Mouse (Mus musculus) CH12.LX (cell line): ENCODE results near the gene Apobr. TPM values are rescaled to one million over a fixed set of nuclear protein-coding genes. Genes with fewer than 3 reads are reported as not detected.

Experiments used
- DNase-seq: peaks from one replicate; pipeline ENCODE4 v3.0.0-alpha.2; 2013; ENCODE audit errors: extremely low read depth
- H3K27ac ChIP-seq: 2 replicates; pipeline ENCODE4 v1.5.1; 2012; ENCODE audit warnings: low read depth, mild to moderate bottlenecking, control low read depth, moderate library complexity; ENCODE audit not compliant: insufficient read depth
- H3K27me3 ChIP-seq: replicated peaks from 2 replicates; pipeline ENCODE3; 2012; ENCODE audit warnings: inconsistent platforms
- H3K36me3 ChIP-seq, 2 experiments: replicated peaks in 1 of 2; 2 replicates each; pipeline versions ENCODE3 to v1.6.1; 2012; ENCODE audit warnings: inconsistent platforms in 1 of 2, low read length in 1 of 2, mild to moderate bottlenecking in 1 of 2, mixed read lengths in 1 of 2, moderate library complexity in 1 of 2; ENCODE audit not compliant: control insufficient read depth in 1 of 2, insufficient read depth in 1 of 2
- H3K4me1 ChIP-seq, 2 experiments: 2 replicates each; pipeline ENCODE4 v1.6.1; 2012; ENCODE audit warnings: inconsistent platforms in 1 of 2, moderate library complexity in 1 of 2; ENCODE audit not compliant: insufficient read depth in 2 of 2, control insufficient read depth in 1 of 2
- H3K4me2 ChIP-seq: 2 replicates; pipeline ENCODE4 v1.6.1; 2012; ENCODE audit warnings: low read depth, mild to moderate bottlenecking, control low read depth; ENCODE audit not compliant: poor library complexity, insufficient read depth, severe bottlenecking
- H3K4me3 ChIP-seq, 3 experiments: fragments of 150-350 bp in 1 of 3; sonication (generic) in 1 of 3; replicated peaks in 1 of 3; 2 replicates each; pipeline versions ENCODE3 to v1.5.1; 2011 to 2012; ENCODE audit warnings: low read depth in 2 of 3, low read length in 2 of 3, mild to moderate bottlenecking in 2 of 3, moderate library complexity in 2 of 3, control low read depth in 1 of 3, improper control_type of control experiment in 1 of 3, inconsistent platforms in 1 of 3, mixed read lengths in 1 of 3; ENCODE audit not compliant: poor library complexity in 1 of 3
- H3K79me2 ChIP-seq: replicated peaks from 2 replicates; pipeline ENCODE4 v1.6.1; 2012; ENCODE audit warnings: mild to moderate bottlenecking, moderate library complexity; ENCODE audit not compliant: control insufficient read depth, poor library complexity, insufficient read depth, severe bottlenecking; ENCODE audit errors: extremely low read depth
- H3K9ac ChIP-seq: 2 replicates; pipeline ENCODE4 v1.6.1; 2012; ENCODE audit warnings: low read depth, mild to moderate bottlenecking, control low read depth, moderate library complexity; ENCODE audit not compliant: insufficient read depth
- H3K9me3 ChIP-seq: replicated peaks from 2 replicates; pipeline ENCODE3; 2012; ENCODE audit warnings: low read length, inconsistent platforms, mixed read lengths
- BHLHE40 ChIP-seq: IDR thresholded peaks from 2 replicates; pipeline ENCODE4 v1.6.1; 2011; ENCODE audit warnings: mild to moderate bottlenecking, low read depth, low read length, improper control_type of control experiment
- CTCF ChIP-seq, 2 experiments: IDR thresholded peaks in 1 of 2; conservative IDR thresholded peaks in 1 of 2; 2 replicates each; pipeline ENCODE4 v1.5.1; 2011 to 2012; ENCODE audit warnings: low read depth in 2 of 2, low read length in 2 of 2, improper control_type of control experiment in 1 of 2, inconsistent platforms in 1 of 2, mild to moderate bottlenecking in 1 of 2, moderate library complexity in 1 of 2
- E2F4 ChIP-seq: IDR thresholded peaks from 2 replicates; pipeline ENCODE4 v1.6.1; 2011; ENCODE audit warnings: low read depth, low read length, improper control_type of control experiment; ENCODE audit not compliant: insufficient replicate concordance
- ELF1 ChIP-seq: IDR thresholded peaks from 2 replicates; pipeline ENCODE4 v1.6.1; 2014; ENCODE audit warnings: low read depth, mild to moderate bottlenecking, inconsistent platforms, low read length, improper control_type of control experiment
- ETS1 ChIP-seq: conservative IDR thresholded peaks from 2 replicates; pipeline ENCODE4 v1.6.1; 2012; ENCODE audit warnings: low read depth, mild to moderate bottlenecking, inconsistent platforms, low read length, improper control_type of control experiment, moderate library complexity
- GABPA ChIP-seq: IDR thresholded peaks from 2 replicates; pipeline ENCODE4 v1.6.1; 2012; ENCODE audit warnings: low read depth, low read length, improper control_type of control experiment, inconsistent platforms; ENCODE audit not compliant: insufficient replicate concordance
- IRF4 ChIP-seq: IDR thresholded peaks from 2 replicates; pipeline ENCODE4 v1.6.1; 2014; ENCODE audit warnings: low read depth, mild to moderate bottlenecking, inconsistent platforms, low read length, improper control_type of control experiment
- JUND ChIP-seq: conservative IDR thresholded peaks from 2 replicates; pipeline ENCODE4 v1.6.1; 2011; ENCODE audit warnings: low read depth, low read length, improper control_type of control experiment
- KAT2A ChIP-seq: IDR thresholded peaks from 2 replicates; pipeline ENCODE4 v1.6.1; 2012; ENCODE audit warnings: low read length, improper control_type of control experiment, inconsistent platforms; ENCODE audit not compliant: insufficient replicate concordance
- MAFK ChIP-seq: IDR thresholded peaks from 2 replicates; pipeline ENCODE4 v1.6.1; 2011; ENCODE audit warnings: low read length, improper control_type of control experiment; ENCODE audit not compliant: insufficient replicate concordance
- MAZ ChIP-seq: IDR thresholded peaks from 2 replicates; pipeline ENCODE4 v1.6.1; 2012; ENCODE audit warnings: low read depth, mild to moderate bottlenecking, inconsistent platforms, low read length, improper control_type of control experiment, moderate library complexity
- NELFE ChIP-seq: IDR thresholded peaks from 2 replicates; pipeline ENCODE4 v1.6.1; 2011; ENCODE audit warnings: low read depth, low read length, improper control_type of control experiment
- NRF1 ChIP-seq: IDR thresholded peaks from 2 replicates; pipeline ENCODE4 v1.6.1; 2014; ENCODE audit warnings: low read depth, mild to moderate bottlenecking, inconsistent platforms, low read length, improper control_type of control experiment, moderate library complexity
- POLR2AphosphoS2 ChIP-seq: IDR thresholded peaks from 2 replicates; pipeline ENCODE4 v1.6.1; 2011; ENCODE audit warnings: low read depth, low read length, improper control_type of control experiment
- RAD21 ChIP-seq: IDR thresholded peaks from 2 replicates; pipeline ENCODE4 v1.6.1; 2011; ENCODE audit warnings: low read depth, mild to moderate bottlenecking, low read length, improper control_type of control experiment, moderate library complexity
- SMC3 ChIP-seq: IDR thresholded peaks from 2 replicates; pipeline ENCODE4 v1.6.1; 2011; ENCODE audit warnings: low read depth, low read length, improper control_type of control experiment
- TCF12 ChIP-seq: IDR thresholded peaks from 2 replicates; pipeline ENCODE4 v1.6.1; 2014; ENCODE audit warnings: low read depth, mild to moderate bottlenecking, inconsistent platforms, low read length, improper control_type of control experiment
- ZMIZ1 ChIP-seq: IDR thresholded peaks from 2 replicates; pipeline ENCODE4 v1.6.1; 2012; ENCODE audit warnings: low read depth, mild to moderate bottlenecking, inconsistent platforms, low read length, improper control_type of control experiment
- dilution Hi-C: fragments of 300-500 bp; cut with MboI; formaldehyde crosslinking; loops from 2 replicates; pipeline ENCODE4 v1.14.3; 2020; ENCODE audit warnings: low sequenced_read_pairs; ENCODE audit not compliant: extremely low pct_unique_long_range_greater_than_20kb, extremely low pct_ligation_motif_present
- in situ Hi-C: fragments of 300-500 bp; cut with MboI; formaldehyde crosslinking; loops from 3 replicates; pipeline ENCODE4 v1.14.3; 2019; ENCODE audit warnings: low sequenced_read_pairs, low pct_ligation_motif_present, low pct_unique_long_range_greater_than_20kb, mixed read lengths
- polyA plus RNA-seq: library from polyadenylated mRNA; unstranded; fragments of >175 nt; gene quantifications from 2 replicates; pipeline ENCODE4 v1.2.1, GENCODE M21; 2012; ENCODE audit warnings: low read depth; ENCODE audit not compliant: insufficient read length
- total RNA-seq, 2 experiments: library from RNA; depleted of rRNA; stranded (reverse); fragments of 300-350 nt in 1 of 2; fragments of >200 nt in 1 of 2; gene quantifications; 2 replicates each; pipeline ENCODE4 v1.2.3; 2012 to 2014

Gene Apobr
- total and polyA plus RNA-seq, 3 experiments: 1.5 to 9.7 (median 1.8) TPM

DNA sequence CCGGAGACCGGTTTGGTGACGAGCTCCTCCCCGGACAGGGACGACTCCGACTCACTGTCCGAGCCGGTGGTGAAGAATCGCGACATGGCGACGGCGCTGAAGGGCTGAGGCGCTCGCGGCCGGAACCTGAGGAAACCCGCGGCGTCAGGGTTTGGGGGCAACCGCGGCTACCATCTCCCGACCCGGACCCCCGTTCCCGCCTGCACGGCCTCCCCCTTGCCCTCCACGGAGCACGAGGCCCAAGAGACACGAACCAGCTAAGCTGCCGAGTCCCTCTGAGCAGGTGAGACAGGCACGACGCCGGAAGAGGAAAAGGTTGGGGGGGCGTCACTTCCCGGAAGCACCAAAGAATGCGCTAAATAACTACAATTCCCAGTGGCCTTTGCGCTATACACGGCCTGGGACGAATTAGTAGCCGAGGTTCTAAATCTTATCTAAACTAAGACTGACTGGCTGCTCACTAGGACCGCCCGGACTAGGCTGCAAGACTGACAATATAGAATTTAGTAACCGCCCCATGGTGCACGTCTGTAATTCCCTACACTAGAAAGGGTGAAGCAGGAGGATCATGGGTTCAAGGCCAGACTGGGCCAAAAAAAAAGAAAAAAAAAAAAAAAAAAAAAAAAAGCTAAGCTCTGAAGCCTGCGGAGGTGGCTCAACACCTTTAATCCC, 18.5 kb upstream of the Apobr start, which contains the start of gene Eif3c (continued):
- TF ChIP-seq KAT2A (peak; percentile 96), GABPA (peak; percentile 38; the same call in 1 of the 2 replicates), MAZ (0 out of 2 replicates have a peak, but pooled peaks have one; percentile 63), TCF12 (peak; percentile 80), ETS1 (no peak), SMC3 (no peak), ELF1 (peak; percentile 92), IRF4 (no peak)

DNA sequence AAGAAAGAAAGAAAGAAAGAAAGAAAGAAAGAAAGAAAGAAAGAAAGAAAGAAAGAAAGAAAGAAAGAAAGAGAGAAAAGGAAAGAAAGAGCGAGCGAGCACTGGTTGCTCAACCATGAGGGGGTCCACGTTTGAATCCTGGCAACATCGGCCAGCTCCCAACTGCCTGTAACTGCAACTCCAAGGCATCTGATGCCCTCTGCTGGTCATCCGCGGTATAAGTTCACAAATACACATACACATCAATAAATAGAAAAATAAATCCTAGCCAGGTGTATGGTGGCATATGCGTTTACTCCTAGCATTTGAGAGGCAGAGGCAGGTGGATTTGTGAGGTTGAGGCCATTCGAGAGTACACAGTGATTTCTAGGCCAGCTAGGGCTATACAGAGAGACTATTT, 7.8 kb upstream of the Apobr start:
- no peak overlapping the region for H3K4me3 ChIP-seq
- no peaks in the 10 kb centered on the region for H3K79me2 ChIP-seq
- in situ Hi-C loops: no loop called here
- no peak overlapping the region for H3K4me2 ChIP-seq
- peaks cover 0 to 3% of the 10 kb centered on the region in 2 experiments; a peak in 1 of 4 replicates for H3K4me1 ChIP-seq
- H3K36me3 ChIP-seq: peaks cover 46 to 91% of the 10 kb centered on the region in 2 experiments
- H3K27ac ChIP-seq: no peak overlapping the region
- peak; percentile 71 for DNase-seq
- dilution Hi-C loops: no loop called here
- TF ChIP-seq ZMIZ1: no peak
- no peak for TF ChIP-seq E2F4
- TF ChIP-seq POLR2AphosphoS2: no peak
- no peak for TF ChIP-seq MAFK
- peak; percentile 58 for TF ChIP-seq RAD21
- peak; percentile 54 for TF ChIP-seq SMC3
- TF ChIP-seq CTCF (conservative IDR thresholded peaks at IDR 0.05 in 1 of 2, IDR thresholded peaks at IDR 0.05 in 1 of 2; ENCODE audit: low read depth in 2 of 2, low read length in 2 of 2): peak; percentile 50 to 71
- no peak for TF ChIP-seq ELF1
- no peak for TF ChIP-seq JUND
- TF ChIP-seq NRF1: no peak
- no peak for TF ChIP-seq BHLHE40
- no peak for TF ChIP-seq NELFE
- H3K27me3 ChIP-seq: no peaks in the 10 kb centered on the region
- no peak overlapping the region for H3K9ac ChIP-seq
- no peaks in the 10 kb centered on the region for H3K9me3 ChIP-seq
